Mouse (Mus musculus): ENCODE results near the gene Lipi.

GRCm38 (mm10) chr16:75562910-75563309 is 23.0 kb downstream of the Lipi start:
- no peak for TF ChIP-seq MAFK (IDR thresholded peaks at IDR 0.05; ENCODE audit: insufficient read depth, low read depth, low read length)
- no peak for TF ChIP-seq HCFC1 (IDR thresholded peaks at IDR 0.05; ENCODE audit: borderline replicate concordance, insufficient read depth, low read length)
- TF ChIP-seq ZC3H11A (IDR thresholded peaks at IDR 0.05; ENCODE audit: borderline replicate concordance, low read depth, low read length): no peak
- TF ChIP-seq ZNF384 (IDR thresholded peaks at IDR 0.05; ENCODE audit: low read depth, low read length): no peak
- TF ChIP-seq CHD2 (IDR thresholded peaks at IDR 0.05; ENCODE audit: low read depth, low read length): no peak

All from ES-E14 (cell line).